Mouse (Mus musculus) cerebellum, adult 2 months (tissue): ENCODE results near the gene Snrpd2. TPM values are rescaled to one million over a fixed set of nuclear protein-coding genes. Genes with fewer than 3 reads are reported as not detected.
A peak's percentile ranks its signal among the peaks of the same experiment; 100 is the strongest.

ENCODE experiments used
- DNase-seq, 2 experiments: peaks; one replicate each; pipeline ENCODE4 v3.0.0; 2021
- H3K27ac ChIP-seq: fragments of 200-500 bp; 2 replicates; pipeline ENCODE4 v1.5.1; 2012; ENCODE audit warnings: low read length, control low read depth, inconsistent platforms; ENCODE audit not compliant: insufficient read depth
- H3K27me3 ChIP-seq: fragments of 200-500 bp; 2 replicates; pipeline ENCODE4 v1.6.1; 2012; ENCODE audit warnings: inconsistent platforms, mild to moderate bottlenecking, low read length, moderate library complexity; ENCODE audit not compliant: control insufficient read depth, insufficient read depth
- H3K4me1 ChIP-seq: fragments of 200-500 bp; 2 replicates; pipeline ENCODE4 v1.6.1; 2011; ENCODE audit warnings: low read length; ENCODE audit not compliant: control insufficient read depth, insufficient read depth
- H3K4me3 ChIP-seq: fragments of 200-500 bp; replicated peaks from 2 replicates; pipeline ENCODE3; 2011; ENCODE audit warnings: mild to moderate bottlenecking, low read depth, low read length, control low read depth; ENCODE audit not compliant: insufficient read depth
- CTCF ChIP-seq: fragments of 200-500 bp; IDR thresholded peaks from 2 replicates; pipeline ENCODE4 v1.5.1; 2011; ENCODE audit warnings: low read depth, mild to moderate bottlenecking, control low read depth, low read length, moderate library complexity, borderline replicate concordance; ENCODE audit not compliant: insufficient read depth
- POLR2A ChIP-seq: fragments of 200-500 bp; IDR thresholded peaks from 2 replicates; pipeline ENCODE4 v1.6.1; 2011; ENCODE audit warnings: low read length, control low read depth, borderline replicate concordance; ENCODE audit not compliant: insufficient read depth
- WGBS: fragments of 180-500 bp; shearing (Covaris S2); methylation state at CpG from one replicate; pipeline ENCODE4 v1.1.7; 2018; 5-methylcytosine and 5-hydroxymethylcytosine counted together
- polyA plus RNA-seq: library from polyadenylated mRNA; depleted of rRNA; stranded (reverse); fragments of >200 nt; gene quantifications from 2 replicates; pipeline ENCODE4 v1.2.3, GENCODE M21; 2012; rRNA removed

Snrpd2 gene
- polyA plus RNA-seq, 1 experiment, result 88.8 TPM

DNA sequence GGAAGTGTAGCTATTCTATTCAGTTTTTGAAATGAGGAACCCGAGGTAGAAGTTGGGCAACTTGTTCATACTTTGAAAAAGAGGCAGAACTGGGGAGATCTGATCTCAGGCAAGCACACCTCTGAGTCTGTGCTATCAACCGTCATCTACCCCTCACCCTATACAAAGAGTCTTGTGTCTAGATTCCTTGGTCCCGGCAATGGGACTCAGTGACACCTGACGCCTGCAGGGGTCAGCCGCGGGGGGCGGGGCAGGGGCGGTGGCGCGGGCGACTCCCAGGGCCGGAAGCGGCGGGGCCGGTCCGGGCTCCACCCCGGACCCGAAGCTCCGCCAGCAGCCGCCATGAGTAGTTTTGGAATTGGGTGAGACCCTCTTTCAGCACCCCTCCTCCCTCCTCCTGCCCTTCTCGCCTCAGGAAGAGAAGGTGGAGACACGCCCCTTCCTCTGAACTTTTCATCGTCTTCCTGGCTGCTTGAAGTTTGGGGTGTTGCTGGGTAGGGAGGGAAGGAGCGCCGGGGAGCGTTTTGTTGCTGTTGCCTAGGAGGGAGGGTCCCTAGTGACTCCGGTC, 31.4 kb downstream of the Snrpd2 start:
- no peak for DNase-seq
- no peaks in the 10 kb centered on the region for H3K27me3 ChIP-seq
- no peak overlapping the region for H3K4me3 ChIP-seq
- 33% methylated on average over 27 of the region's 27 CpGs for WGBS
- H3K4me1 ChIP-seq, result peaks cover 3% of the 10 kb centered on the region
- TF ChIP-seq CTCF (no peak), POLR2A (no peak)
- H3K27ac ChIP-seq, result no peak overlapping the region

DNA sequence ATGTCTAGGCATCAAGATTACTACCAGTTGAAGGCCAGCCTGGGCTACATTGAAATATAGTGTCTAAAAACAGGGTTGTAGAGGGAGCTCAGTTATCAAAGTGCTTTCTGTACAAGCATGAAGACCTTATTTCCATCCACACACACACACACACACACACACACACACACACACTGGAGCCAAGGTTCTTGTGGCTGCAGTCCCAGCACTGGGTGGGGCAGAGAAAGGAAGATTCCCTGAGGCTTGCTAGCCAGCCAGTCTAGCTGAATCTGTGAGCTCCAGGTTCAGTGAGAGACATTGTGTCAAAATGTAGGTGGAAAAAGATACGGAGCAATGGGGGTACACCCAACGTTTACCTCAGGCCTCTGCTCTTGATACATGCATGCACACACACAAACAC, 34.7 kb downstream of the Snrpd2 start:
- Histone ChIP-seq H3K27ac (no peak overlapping the region), H3K27me3 (no peaks in the 10 kb centered on the region), H3K4me3 (no peak overlapping the region), H3K4me1 (peaks cover 3% of the 10 kb centered on the region)
- no peak for TF ChIP-seq CTCF
- TF ChIP-seq POLR2A, result no peak
- DNase-seq, result no peak
- WGBS, result 43% methylated on average over 2 of the region's 2 CpGs

DNA sequence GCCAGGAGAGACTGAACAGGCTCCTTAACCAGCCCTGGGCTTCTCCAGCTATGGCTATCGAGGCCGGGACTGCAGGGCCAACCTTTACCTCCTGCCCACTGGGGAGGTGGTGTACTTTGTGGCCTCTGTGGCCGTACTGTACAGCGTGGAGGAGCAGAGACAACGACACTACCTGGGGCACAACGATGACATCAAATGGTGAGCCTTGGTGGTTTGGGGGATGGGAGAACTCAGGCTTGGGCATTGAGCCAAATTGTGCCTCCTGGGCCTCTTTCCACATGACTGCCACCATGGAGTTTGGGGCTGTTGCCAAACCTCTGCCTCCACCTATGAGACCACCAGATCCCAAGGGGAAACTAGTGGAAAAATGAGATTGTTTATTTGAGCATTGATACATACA, 35.2 kb downstream of the Snrpd2 start:
- TF ChIP-seq CTCF (no peak), POLR2A (no peak)
- no peaks in the 10 kb centered on the region for H3K27me3 ChIP-seq
- DNase-seq, result peak in 1 of 2 experiments; percentile 28
- 21% methylated on average over 6 of the region's 6 CpGs for WGBS
- peaks cover 3% of the 10 kb centered on the region for H3K4me1 ChIP-seq
- H3K27ac ChIP-seq, result peak overlapping the region; percentile 5; the same call in 1 of the 2 replicates
- no peak overlapping the region for H3K4me3 ChIP-seq

DNA sequence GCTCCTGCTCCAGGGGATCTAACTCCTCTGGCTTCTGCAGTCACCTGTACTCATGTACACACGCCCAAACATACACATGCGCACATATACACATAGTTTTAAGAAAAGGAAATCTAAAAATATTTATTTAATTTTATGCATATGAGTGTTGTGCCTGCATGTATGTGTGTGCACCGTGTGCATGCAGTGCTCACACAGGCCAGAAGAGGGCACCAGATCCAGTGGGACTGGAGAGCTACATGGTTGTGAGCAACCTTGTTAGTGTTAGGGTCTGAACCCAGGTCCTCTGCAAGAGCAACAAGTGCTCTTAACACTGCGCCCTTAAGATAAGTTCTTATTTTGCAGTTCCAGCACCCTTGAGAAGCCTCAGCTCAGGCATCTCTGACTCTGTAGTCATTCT, 45.2 kb downstream of the Snrpd2 start:
- Histone ChIP-seq H3K4me1 (no peaks in the 10 kb centered on the region), H3K27me3 (no peaks in the 10 kb centered on the region), H3K4me3 (no peak overlapping the region), H3K27ac (no peak overlapping the region)
- no peak for TF ChIP-seq CTCF
- no peak for TF ChIP-seq POLR2A
- DNase-seq, result no peak
- 97% methylated on average over 4 of the region's 4 CpGs for WGBS

DNA sequence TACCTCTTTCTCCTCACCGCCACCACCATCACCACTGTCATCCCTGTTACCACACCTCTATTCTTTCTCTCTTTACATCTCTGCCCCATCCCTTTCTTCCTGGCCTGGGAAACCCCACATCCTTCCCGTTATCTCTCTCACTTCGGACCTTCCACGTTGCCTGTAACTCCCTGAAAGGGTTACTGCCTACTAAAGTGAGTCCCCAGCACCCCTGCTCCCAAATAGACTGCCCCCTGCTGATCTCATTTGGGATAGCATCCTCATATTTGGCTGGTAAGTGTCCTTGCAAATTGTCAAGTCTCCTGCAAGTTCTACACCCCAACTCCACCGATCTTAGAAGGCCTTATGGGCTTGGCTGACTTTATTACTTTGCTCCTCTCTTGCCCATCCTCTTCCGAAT, 47.2 kb downstream of the Snrpd2 start:
- WGBS, result 59% methylated on average over 6 of the region's 6 CpGs
- H3K27me3 ChIP-seq, result no peaks in the 10 kb centered on the region
- no peak overlapping the region for H3K27ac ChIP-seq
- TF ChIP-seq CTCF (peak; percentile 57), POLR2A (no peak)
- no peak overlapping the region for H3K4me3 ChIP-seq
- peak in 1 of 2 experiments; percentile 37 for DNase-seq
- no peaks in the 10 kb centered on the region for H3K4me1 ChIP-seq

DNA sequence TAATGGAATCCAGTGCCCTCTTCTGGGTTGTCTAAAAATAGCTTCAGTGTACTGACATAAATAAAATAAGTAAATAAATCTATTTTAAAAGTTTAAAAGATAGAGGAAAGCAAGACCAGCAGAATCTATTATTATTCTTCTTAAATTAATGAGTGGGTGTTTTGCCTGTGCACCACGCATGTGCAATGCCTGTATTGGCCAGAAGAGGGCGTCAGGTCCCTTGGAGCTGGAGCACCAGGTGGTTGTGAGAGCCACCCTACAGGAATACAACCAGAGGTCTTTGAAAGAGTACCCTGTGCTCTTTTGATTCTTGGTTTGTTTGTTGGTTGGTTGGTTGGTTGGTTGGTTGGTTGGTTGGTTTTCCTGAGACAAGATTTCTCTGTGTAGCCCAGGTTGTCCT, 48.5 kb downstream of the Snrpd2 start:
- no peak overlapping the region for H3K27ac ChIP-seq
- DNase-seq, result no peak
- H3K27me3 ChIP-seq, result no peaks in the 10 kb centered on the region
- TF ChIP-seq POLR2A (no peak), CTCF (peak; percentile 61)
- no peaks in the 10 kb centered on the region for H3K4me1 ChIP-seq
- 37% methylated on average over 2 of the region's 2 CpGs for WGBS
- H3K4me3 ChIP-seq, result no peak overlapping the region

DNA sequence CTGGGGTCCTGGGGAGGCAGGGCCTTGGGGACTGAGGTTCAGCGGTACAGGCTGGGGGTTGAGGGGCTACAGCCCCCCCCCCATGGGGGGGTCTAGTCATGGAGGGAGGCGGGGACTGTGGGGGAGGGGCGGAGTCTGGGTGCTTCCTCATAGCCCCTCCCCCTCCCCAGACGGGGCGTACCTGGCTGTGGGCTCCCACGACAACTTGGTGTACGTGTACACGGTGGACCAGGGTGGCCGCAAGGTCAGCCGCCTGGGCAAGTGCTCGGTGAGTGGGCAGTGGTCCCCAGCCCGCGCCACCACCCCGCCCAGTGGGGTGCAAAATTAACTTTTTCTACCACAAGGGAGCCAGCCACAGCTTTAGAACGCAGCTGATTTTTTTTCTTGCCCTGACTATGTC, 52.1 kb downstream of the Snrpd2 start:
- no peak for TF ChIP-seq CTCF
- TF ChIP-seq POLR2A, result no peak
- DNase-seq, result no peak
- Histone ChIP-seq H3K27me3 (no peaks in the 10 kb centered on the region), H3K4me1 (no peaks in the 10 kb centered on the region), H3K27ac (no peak overlapping the region), H3K4me3 (no peak overlapping the region)
- 77% methylated on average over 14 of the region's 15 CpGs for WGBS

DNA sequence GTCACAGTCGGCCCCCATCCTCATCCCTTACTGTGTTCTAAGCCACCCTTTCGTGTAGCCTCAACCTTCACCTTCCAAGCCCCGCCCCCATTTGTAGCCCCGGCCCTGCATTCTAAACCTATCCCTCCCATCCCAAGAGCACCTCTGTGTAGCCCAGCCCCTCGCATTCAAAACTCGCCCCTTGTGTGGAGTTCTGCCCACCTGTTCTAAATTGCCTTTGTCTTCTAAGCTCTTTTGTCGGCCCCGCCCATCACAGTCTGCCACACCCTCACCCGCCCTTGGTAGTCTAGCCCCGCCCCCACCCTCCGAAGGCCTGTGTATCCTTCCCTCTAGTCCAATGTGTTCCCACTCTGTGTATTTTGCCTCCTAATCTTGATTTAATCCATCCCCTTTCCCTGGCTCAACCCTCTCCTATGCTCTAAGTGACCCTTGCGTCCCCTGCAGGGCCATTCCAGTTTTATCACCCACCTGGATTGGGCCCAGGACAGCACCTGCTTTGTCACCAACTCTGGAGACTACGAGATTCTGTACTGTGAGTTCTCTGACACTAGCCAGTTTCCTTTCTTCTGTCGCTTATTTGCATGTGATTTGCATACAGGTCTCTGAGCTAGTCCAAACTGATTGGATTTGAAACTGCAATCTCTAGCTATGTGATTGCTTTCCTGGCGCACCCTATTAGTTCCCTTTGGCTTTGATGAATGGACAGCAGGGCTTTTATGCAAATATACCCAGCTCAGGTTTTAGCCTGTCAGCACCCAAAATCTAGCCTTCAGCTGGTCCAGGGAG, 52.7 kb downstream of the Snrpd2 start:
- no peak overlapping the region for H3K27ac ChIP-seq

More for the DNA sequence above, 52.7 kb downstream of the Snrpd2 start:
- TF ChIP-seq CTCF, result no peak
- TF ChIP-seq POLR2A, result no peak
- Histone ChIP-seq H3K4me3 (no peak overlapping the region), H3K27me3 (no peaks in the 10 kb centered on the region), H3K4me1 (no peaks in the 10 kb centered on the region)
- DNase-seq, result no peak
- 61% methylated on average over 15 of the region's 15 CpGs for WGBS

Other genes with a start within 250 kb of the Snrpd2 start
- gene Ccdc61, start 239.3 kb upstream of the Snrpd2 start, polyA plus RNA-seq, result 16.3 and 17.6 TPM in 2 replicates
- 12.8 and 14.5 TPM in 2 replicates for gene Nova2, start 223.8 kb upstream of the Snrpd2 start, polyA plus RNA-seq
- gene Nanos2, start 162.3 kb upstream of the Snrpd2 start, polyA plus RNA-seq, result 2.0 and 2.7 TPM in 2 replicates
- 52.6 and 55.3 TPM in 2 replicates for gene Mypop, start 158.5 kb upstream of the Snrpd2 start, polyA plus RNA-seq
- gene Irf2bp1, start 145.7 kb upstream of the Snrpd2 start, polyA plus RNA-seq, result 37.7 and 41.5 TPM in 2 replicates
- gene Foxa3, start 126.2 kb upstream of the Snrpd2 start, polyA plus RNA-seq, result not detected in 2 replicates
- gene Sympk, start 125.3 kb upstream of the Snrpd2 start, polyA plus RNA-seq, result 112 and 113 TPM in 2 replicates
- 0.10 TPM in 1 of 2 replicates, not detected in the other for gene Rsph6a, start 95.0 kb upstream of the Snrpd2 start, polyA plus RNA-seq
- 116 and 117 TPM in 2 replicates for gene Dmwd, start 73.5 kb upstream of the Snrpd2 start, polyA plus RNA-seq
- 38.9 and 40.1 TPM in 2 replicates for gene Dmpk, start 65.9 kb upstream of the Snrpd2 start, polyA plus RNA-seq
- gene Six5, start 55.1 kb upstream of the Snrpd2 start, polyA plus RNA-seq, result 3.5 and 4.6 TPM in 2 replicates
- gene Gm4969, start 31.4 kb upstream of the Snrpd2 start, polyA plus RNA-seq, result 0.80 and 0.90 TPM in 2 replicates
- gene Fbxo46, start 29.9 kb upstream of the Snrpd2 start, polyA plus RNA-seq, result 7.6 and 7.9 TPM in 2 replicates
- 15.7 TPM in 2 replicates for gene Qpctl, start 431 bp upstream of the Snrpd2 start, polyA plus RNA-seq
- 1.9 and 2.6 TPM in 2 replicates for gene Gipr, start 16.4 kb downstream of the Snrpd2 start, polyA plus RNA-seq
- gene Eml2, start 26.7 kb downstream of the Snrpd2 start, polyA plus RNA-seq, result 148 and 176 TPM in 2 replicates
- 4.3 and 5.1 TPM in 2 replicates for gene Gpr4, start 62.8 kb downstream of the Snrpd2 start, polyA plus RNA-seq
- gene Opa3, start 78.6 kb downstream of the Snrpd2 start, polyA plus RNA-seq, result 39.1 and 40.1 TPM in 2 replicates
- gene Vasp, start 122.1 kb downstream of the Snrpd2 start, polyA plus RNA-seq, result 30.8 and 32.9 TPM in 2 replicates
- 1.1 and 2.0 TPM in 2 replicates for gene Ppm1n, start 130.3 kb downstream of the Snrpd2 start, polyA plus RNA-seq
- 96.9 and 101 TPM in 2 replicates for gene Rtn2, start 132.9 kb downstream of the Snrpd2 start, polyA plus RNA-seq
- gene Fosb, start 160.3 kb downstream of the Snrpd2 start, polyA plus RNA-seq, result 0.67 and 0.71 TPM in 2 replicates
- gene Ercc1, start 195.1 kb downstream of the Snrpd2 start, polyA plus RNA-seq, result 52.2 and 53.9 TPM in 2 replicates
- 12.6 and 12.7 TPM in 2 replicates for gene Cd3eap, start 209.8 kb downstream of the Snrpd2 start, polyA plus RNA-seq
- 4.1 and 4.8 TPM in 2 replicates for gene Ppp1r13l, start 210.0 kb downstream of the Snrpd2 start, polyA plus RNA-seq
- 45.0 and 46.3 TPM in 2 replicates for gene Ercc2, start 232.3 kb downstream of the Snrpd2 start, polyA plus RNA-seq